Mouse (Mus musculus) ES-E14 (cell line): ENCODE measurements around the gene Npcd.

Source experiments
- CHD2 ChIP-seq: IDR thresholded peaks from 2 replicates; pipeline ENCODE4 v1.6.1; 2014; ENCODE audit warnings: mild to moderate bottlenecking, low read depth, low read length, inconsistent platforms
- MAFK ChIP-seq: IDR thresholded peaks from 2 replicates; pipeline ENCODE4 v1.6.1; 2014; ENCODE audit warnings: mild to moderate bottlenecking, low read depth, low read length, inconsistent platforms; ENCODE audit not compliant: insufficient read depth

DNA sequence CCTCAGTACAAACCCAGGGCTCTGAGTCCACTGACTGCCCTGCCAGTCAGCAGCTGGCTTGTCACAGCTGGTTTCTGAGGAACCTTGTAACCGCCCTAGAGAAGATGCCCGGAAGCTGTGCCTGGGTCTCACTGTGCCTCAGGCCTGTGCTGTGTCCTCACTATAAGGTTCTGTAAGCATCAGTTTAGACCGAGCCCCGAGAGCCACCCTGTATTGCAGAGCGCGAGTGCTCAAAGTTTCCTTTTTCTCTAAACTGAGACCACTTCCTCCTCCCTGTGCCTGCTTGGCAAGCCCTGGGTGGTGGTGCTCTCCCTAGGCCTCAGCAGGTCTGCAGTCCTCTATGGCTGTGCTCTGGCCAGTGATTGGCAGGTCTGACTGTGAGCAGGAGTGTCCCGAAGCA is 84.9 kb downstream of the Npcd start:
- TF ChIP-seq MAFK, result no peak
- TF ChIP-seq CHD2, result no peak
